Mouse (Mus musculus): Measurements from ENCODE around the gene Mark2. TPM values are rescaled to one million over a fixed set of nuclear protein-coding genes. Genes with fewer than 3 reads are reported as not detected.
"Not testable (repeated sequence)": the region's sequence is repeated elsewhere in the genome, so short reads cannot be mapped to it uniquely, and the experiment has no call there.

Mark2 gene
- 45.5 and 46.0 TPM in 2 replicates for polyA plus RNA-seq (2016; fragmentation: Nextera tagmentation; extraction: Ambion mirVana)

- Histone ChIP-seq H3K27ac (replicated peaks) (peak within 1 kb of the TSS; percentile 93), H3K27me3 (ENCODE audit: low read depth, poor library complexity, severe bottlenecking) (no peaks in the 10 kb centered on the region), H3K4me3 (peak within 1 kb of the TSS; percentile 92), H3K36me3 (peaks cover 9% of the 10 kb centered on the region; the same call in 1 of the 2 replicates), H3K9me3 (replicated peaks) (no peaks in the 10 kb centered on the region), H3K4me1 (peaks cover 47% of the 10 kb centered on the region)
- peak; percentile 99 for DNase-seq (ENCODE audit: low spot score)
- 2% methylated on average over 61 of the region's 63 CpGs for WGBS
These were observed at the start of gene Mark2 for GRCm38 (mm10) chr19:7341512-7342397. Gene Mark2, minus strand, starts transcription at chr19:7341860.

DNA sequence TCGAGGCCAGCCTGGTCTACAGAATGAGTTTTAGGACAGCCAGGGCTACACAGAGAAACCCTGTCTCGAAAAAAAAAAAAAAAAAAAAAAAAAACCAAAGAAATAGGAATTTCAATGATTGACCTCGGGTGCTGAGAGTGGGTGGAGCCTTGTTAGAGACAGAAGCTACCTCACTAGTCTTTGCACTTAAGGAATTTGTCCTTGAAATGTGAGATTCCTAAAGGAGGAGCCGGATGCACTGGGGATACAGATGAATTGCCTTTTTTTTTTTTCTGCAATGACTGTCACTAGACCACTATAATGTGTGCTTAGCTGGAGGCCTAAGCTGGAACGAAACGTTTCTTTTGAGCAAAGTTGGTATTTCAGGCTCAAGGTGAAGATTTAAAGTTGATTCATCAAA is 46.8 kb upstream of the Mark2 start:
- Histone ChIP-seq H3K27me3 (ENCODE audit: low read depth, poor library complexity, severe bottlenecking) (no peaks in the 10 kb centered on the region), H3K27ac (replicated peaks) (no peak overlapping the region), H3K4me3 (no peak overlapping the region), H3K36me3 (peaks cover 32% of the 10 kb centered on the region), H3K9me3 (replicated peaks) (peaks cover 18% of the 10 kb centered on the region; the same call in 1 of the 2 replicates), H3K4me1 (peaks cover 13% of the 10 kb centered on the region)
- no peak for DNase-seq (ENCODE audit: low spot score)
- WGBS, result 83% methylated on average over 6 of the region's 6 CpGs

- WGBS, result 59% methylated on average over 2 of the region's 2 CpGs
- no peak for DNase-seq (ENCODE audit: low spot score)
- peaks cover 34% of the 10 kb centered on the region for H3K36me3 ChIP-seq
- peaks cover 33% of the 10 kb centered on the region for H3K4me1 ChIP-seq
- peaks cover 17% of the 10 kb centered on the region; the same call in 1 of the 2 replicates for H3K9me3 ChIP-seq (replicated peaks)
- H3K4me3 ChIP-seq, result no peak overlapping the region
- no peak overlapping the region for H3K27ac ChIP-seq (replicated peaks)
- H3K27me3 ChIP-seq (ENCODE audit: low read depth, poor library complexity, severe bottlenecking), result no peaks in the 10 kb centered on the region
These were observed 44.4 kb upstream of the Mark2 start for GRCm38 (mm10) chr19:7386042-7386441.

DNA sequence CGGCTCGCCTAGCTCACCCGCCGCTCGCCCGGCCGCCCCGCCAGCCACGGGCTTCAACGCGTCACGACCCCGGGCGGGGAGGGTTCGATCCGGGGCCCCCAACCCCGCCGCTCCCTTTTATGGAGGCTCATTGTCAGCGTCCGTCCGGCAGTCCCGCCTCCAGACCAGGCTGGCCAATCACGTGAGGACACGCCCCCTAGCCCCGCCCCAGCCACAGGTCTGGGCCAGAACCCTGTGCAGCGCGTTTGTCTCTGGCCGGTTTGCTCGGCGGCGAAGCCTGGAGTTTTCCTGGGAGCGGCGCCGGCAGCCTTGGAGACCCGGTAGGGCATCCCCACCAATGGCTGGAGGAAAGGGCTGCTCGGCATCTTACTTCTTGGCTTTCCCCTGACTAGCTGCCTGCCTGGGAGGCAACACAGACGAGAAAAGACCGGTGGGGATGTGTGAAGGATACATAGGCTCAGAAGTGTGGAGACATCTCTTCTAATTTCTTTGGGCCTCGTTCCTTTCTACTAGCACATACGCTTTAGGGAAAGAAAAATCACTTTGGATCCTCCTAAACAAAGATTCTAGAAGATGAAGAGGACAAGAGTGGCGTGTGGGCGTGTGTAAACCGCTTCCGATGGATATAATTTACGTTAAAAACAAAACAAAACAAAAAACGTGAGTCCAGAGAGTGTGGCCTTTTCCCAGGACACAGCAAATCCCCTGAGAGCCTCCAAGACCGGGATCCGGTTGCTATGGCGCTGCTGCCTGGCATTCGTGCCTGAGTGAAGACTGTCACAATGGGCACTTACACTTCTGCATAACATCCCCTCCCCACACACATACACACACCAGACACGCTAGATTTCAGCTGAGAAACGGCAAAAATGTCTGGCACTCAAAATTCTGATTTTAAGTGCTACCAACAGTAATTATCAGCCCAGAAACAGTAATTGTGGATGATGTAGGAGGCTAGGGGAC is 41.5 kb upstream of the Mark2 start, which contains the start of gene Spindoc:
TSS of gene Spindoc (minus strand) at position 92 of the 963 bp plus-strand sequence.
- Histone ChIP-seq H3K36me3 (peaks cover 50% of the 10 kb centered on the region), H3K9me3 (replicated peaks) (peaks cover 4% of the 10 kb centered on the region; the same call in 1 of the 2 replicates), H3K27ac (replicated peaks) (peak within 1 kb of the TSS; percentile 98), H3K27me3 (ENCODE audit: low read depth, poor library complexity, severe bottlenecking) (no peaks in the 10 kb centered on the region), H3K4me1 (peaks cover 41% of the 10 kb centered on the region), H3K4me3 (peak within 1 kb of the TSS; percentile 82)
- WGBS, result 1% methylated on average over 52 of the region's 52 CpGs
- peak; percentile 100 for DNase-seq (ENCODE audit: low spot score)

DNA sequence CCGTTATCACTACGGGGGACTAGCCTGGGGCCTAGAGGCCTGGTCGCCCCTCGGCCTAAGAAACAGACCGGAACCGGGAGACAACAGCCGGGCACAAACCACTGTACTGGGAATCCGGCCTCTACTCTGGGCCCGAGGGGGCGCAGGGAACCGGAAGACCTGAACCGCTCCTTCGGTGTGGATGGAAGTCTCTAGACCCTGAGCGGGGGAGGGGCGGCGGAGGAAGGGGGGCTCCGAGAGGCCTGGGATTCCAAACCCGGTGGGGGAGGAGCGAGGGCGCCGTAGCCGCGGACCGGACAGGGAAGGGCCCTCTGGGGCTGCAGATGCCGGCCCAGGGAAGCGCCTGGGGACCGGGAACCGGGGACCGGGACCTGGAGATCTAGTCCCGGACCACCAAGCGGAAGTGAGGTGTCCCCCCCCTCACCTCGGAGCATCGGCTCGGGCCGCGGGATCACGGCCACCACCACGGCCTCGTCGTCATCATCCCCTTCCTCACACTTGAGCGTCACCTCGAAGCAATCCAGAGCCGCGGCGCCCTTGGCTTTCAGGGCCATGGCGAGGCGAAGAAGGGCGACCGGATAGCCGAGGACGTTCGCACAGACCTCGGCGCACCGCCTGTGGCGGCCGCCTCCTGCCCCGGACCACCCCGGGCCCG is 40.7 kb upstream of the Mark2 start:
- WGBS, result under 1% methylated on average over 58 of the region's 60 CpGs
- DNase-seq (ENCODE audit: low spot score), result peak; percentile 82
- H3K9me3 ChIP-seq (replicated peaks), result 0 out of 2 replicates have a peak, but pooled peaks cover 4% of the 10 kb centered on the region
- peaks cover 52% of the 10 kb centered on the region for H3K36me3 ChIP-seq
- no peaks in the 10 kb centered on the region for H3K27me3 ChIP-seq (ENCODE audit: low read depth, poor library complexity, severe bottlenecking)
- H3K4me1 ChIP-seq, result peaks cover 41% of the 10 kb centered on the region
- peak overlapping the region; percentile 98 for H3K27ac ChIP-seq (replicated peaks)
- H3K4me3 ChIP-seq, result peak overlapping the region; percentile 82

GRCm38 (mm10) chr19:7381906-7382247 is 40.2 kb upstream of the Mark2 start:
- H3K27me3 ChIP-seq (ENCODE audit: low read depth, poor library complexity, severe bottlenecking), result no peaks in the 10 kb centered on the region
- WGBS, result 1% methylated on average over 8 of the region's 8 CpGs
- DNase-seq (ENCODE audit: low spot score), result no peak

DNA sequence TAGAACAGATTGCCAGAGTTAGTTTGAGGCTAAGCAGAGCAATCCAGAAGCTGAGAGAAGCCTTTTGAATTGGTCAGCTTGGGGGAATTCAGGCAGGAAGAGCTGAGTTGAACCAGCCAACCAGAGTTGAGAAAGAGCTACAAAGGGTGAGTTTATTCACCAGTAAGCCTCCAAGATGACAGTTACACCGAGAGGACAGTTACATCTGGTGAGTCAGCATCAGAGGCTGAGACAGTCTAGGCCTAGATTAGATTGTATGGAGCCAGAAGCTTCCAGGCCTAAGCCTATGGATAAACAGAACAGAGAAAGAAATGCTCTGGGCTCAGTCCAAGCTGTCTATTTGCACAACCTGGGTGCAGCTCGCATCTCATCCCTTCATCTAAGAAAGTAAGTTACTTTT is 36.0 kb upstream of the Mark2 start:
- H3K27ac ChIP-seq (replicated peaks), result no peak overlapping the region
- no peaks in the 10 kb centered on the region for H3K27me3 ChIP-seq (ENCODE audit: low read depth, poor library complexity, severe bottlenecking)
- H3K36me3 ChIP-seq, result peaks cover 78% of the 10 kb centered on the region
- no peak overlapping the region for H3K4me3 ChIP-seq
- 74% methylated on average over 2 of the region's 2 CpGs for WGBS
- peaks cover 22% of the 10 kb centered on the region for H3K4me1 ChIP-seq
- no peak for DNase-seq (ENCODE audit: low spot score)
- no peaks in the 10 kb centered on the region for H3K9me3 ChIP-seq (replicated peaks)

More at GRCm38 (mm10) chr19:7381906-7382247, 40.2 kb upstream of the Mark2 start:
- peaks cover 52% of the 10 kb centered on the region for H3K36me3 ChIP-seq
- H3K9me3 ChIP-seq (replicated peaks), result 0 out of 2 replicates have a peak, but pooled peaks cover 4% of the 10 kb centered on the region
- peak overlapping the region; percentile 82 for H3K4me3 ChIP-seq
- peak overlapping the region; percentile 98 for H3K27ac ChIP-seq (replicated peaks)
- peaks cover 41% of the 10 kb centered on the region for H3K4me1 ChIP-seq

DNA sequence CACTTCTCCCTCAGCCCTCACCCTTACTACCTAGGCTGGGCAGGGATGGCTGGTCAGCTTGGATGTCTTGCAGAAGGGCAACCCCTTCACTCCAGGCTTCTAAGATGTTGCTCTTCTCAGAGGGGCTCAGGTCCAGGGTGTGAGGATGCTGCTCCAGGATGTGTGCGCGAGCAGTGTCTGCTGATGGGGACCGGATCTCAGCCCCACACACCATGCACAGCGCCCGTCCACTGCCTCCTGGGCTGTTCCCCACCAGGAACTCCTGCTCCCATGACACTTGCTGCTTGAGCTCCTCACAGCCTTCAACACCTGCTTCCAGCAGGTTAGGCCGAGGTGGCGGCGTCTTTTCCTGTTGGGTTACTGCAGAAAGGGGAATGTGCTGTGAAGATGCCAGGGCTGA is 32.8 kb upstream of the Mark2 start:
- WGBS, result 97% methylated on average over 8 of the region's 8 CpGs
- Histone ChIP-seq H3K27ac (replicated peaks) (no peak overlapping the region), H3K27me3 (ENCODE audit: low read depth, poor library complexity, severe bottlenecking) (no peaks in the 10 kb centered on the region), H3K36me3 (peaks cover 95% of the 10 kb centered on the region), H3K4me1 (0 out of 2 replicates have a peak, but pooled peaks cover under 1% of the 10 kb centered on the region), H3K9me3 (replicated peaks) (no peaks in the 10 kb centered on the region), H3K4me3 (no peak overlapping the region)
- DNase-seq (ENCODE audit: low spot score), result no peak

GRCm38 (mm10) chr19:7369469-7369868 is 27.8 kb upstream of the Mark2 start:
- H3K4me1 ChIP-seq; DNase-seq (ENCODE audit: low spot score); H3K9me3 ChIP-seq (replicated peaks); H3K27me3 ChIP-seq (ENCODE audit: low read depth, poor library complexity, severe bottlenecking); H3K4me3 ChIP-seq; H3K27ac ChIP-seq (replicated peaks): not testable (repeated sequence)
- 90% methylated on average over 4 of the region's 4 CpGs for WGBS
- peaks cover 95% of the 10 kb centered on the region for H3K36me3 ChIP-seq

- H3K4me1 ChIP-seq, result no peaks in the 10 kb centered on the region
- 42% methylated on average over 6 of the region's 6 CpGs for WGBS
These were observed 12.0 kb upstream of the Mark2 start for GRCm38 (mm10) chr19:7353636-7354035.

DNA sequence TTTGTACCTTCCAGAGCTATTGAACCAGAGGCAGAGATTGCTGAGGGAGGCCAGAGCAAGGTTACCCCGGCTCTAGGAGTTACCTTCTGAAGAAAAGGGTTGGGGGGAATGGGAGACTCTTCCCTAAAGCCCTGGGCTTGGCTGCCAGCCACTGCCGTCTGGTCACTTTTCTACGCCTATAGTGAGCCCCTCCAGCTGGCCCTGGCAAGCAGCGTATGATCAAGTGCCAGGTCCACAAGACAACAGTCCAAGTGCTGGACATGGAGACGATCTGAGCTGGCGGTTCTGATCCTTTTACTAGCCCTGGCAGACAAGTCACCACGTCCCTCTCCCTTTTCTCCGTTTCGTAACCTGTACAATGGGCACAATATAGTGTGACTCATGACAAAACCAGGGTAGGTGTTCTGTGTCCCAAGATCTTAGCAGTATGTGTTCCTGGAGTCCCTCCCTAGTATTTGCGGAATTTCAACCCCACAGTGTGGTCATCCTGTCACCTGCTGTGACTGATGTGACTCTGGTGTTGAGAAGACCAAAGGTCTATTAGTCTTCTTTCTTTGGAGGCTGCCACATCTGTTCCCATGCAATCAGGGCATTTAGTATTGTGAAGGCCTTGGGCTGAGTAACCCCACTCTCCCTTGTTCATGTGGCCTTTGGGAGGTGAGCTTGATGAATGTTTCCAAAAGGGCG is 11.3 kb upstream of the Mark2 start:
- Histone ChIP-seq H3K36me3 (peaks cover 19% of the 10 kb centered on the region), H3K27ac (replicated peaks) (no peak overlapping the region), H3K4me1 (no peaks in the 10 kb centered on the region), H3K4me3 (no peak overlapping the region), H3K27me3 (ENCODE audit: low read depth, poor library complexity, severe bottlenecking) (no peaks in the 10 kb centered on the region), H3K9me3 (replicated peaks) (no peaks in the 10 kb centered on the region)
- 81% methylated on average over 11 of the region's 11 CpGs for WGBS
- DNase-seq (ENCODE audit: low spot score), result no peak

More at GRCm38 (mm10) chr19:7353636-7354035, 12.0 kb upstream of the Mark2 start:
- Histone ChIP-seq H3K36me3 (peaks cover 26% of the 10 kb centered on the region), H3K27ac (replicated peaks) (no peak overlapping the region), H3K4me3 (no peak overlapping the region), H3K27me3 (ENCODE audit: low read depth, poor library complexity, severe bottlenecking) (no peaks in the 10 kb centered on the region), H3K9me3 (replicated peaks) (no peaks in the 10 kb centered on the region)
- DNase-seq (ENCODE audit: low spot score), result no peak

Data from midbrain, embryonic 10.5 days (tissue).